10 mouse cellular contexts compared by ENCODE assay signal in the genomic region with DNA sequence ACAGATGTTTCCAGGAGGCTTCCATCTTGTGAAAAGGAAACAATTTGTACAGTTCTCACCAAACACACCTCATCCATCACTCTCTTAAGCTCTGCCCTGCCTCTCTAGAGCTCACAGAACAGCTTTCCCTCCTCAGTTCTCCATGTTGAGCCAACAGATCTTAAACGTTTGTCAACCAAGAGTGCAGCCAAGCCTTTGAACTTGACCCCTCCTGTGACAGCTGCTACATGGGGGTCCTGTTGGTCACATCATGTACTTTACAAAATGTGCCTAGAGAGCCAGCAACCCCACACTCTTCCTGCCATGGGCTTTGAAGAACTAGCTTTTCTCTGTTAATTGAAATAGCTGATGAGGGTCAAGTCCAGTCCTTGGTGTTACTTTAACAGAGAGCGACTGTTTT.
DNase-seq lines count a peak whose midpoint lies in the region; ATAC-seq and TF ChIP-seq lines count a peak whose summit lies in the region.
"Had no signal": no experiment of that assay in that cellular context is flagged by ENCODE, and none has a peak within 500 bp of the region (broad histone marks: within the 10 kb centered on the region; RNA-seq: fewer than 3 reads in every experiment).

No protein-coding gene starts in this region.

- H3K4me3 ChIP-seq in kidney, postnatal 0 days (replicated peaks; ENCODE audit: low read depth, low read length) = no peak overlapping the region
- no peak overlapping the region for H3K4me3 ChIP-seq in lung, postnatal 0 days (ENCODE audit: low read depth, low read length)
- H3K4me3 ChIP-seq in gastrocnemius, adult 2 months = no peak overlapping the region
- H3K4me3 ChIP-seq: liver, embryonic 13.5 days; myocyte had no signal

- H3K4me1 ChIP-seq in kidney, postnatal 0 days (replicated peaks; ENCODE audit: insufficient read depth, low read length) = no peaks in the 10 kb centered on the region
- no peaks in the 10 kb centered on the region for H3K4me1 ChIP-seq in lung, postnatal 0 days (ENCODE audit: insufficient read depth, low read depth, low read length)
- H3K4me1 ChIP-seq: liver, embryonic 13.5 days had no signal

- peak; percentile 97 for TF ChIP-seq EP300 in lung, postnatal 0 days (IDR thresholded peaks at IDR 0.05)

- 35% methylated on average over 2 of the region's 2 CpGs for WGBS in kidney, postnatal 0 days
- WGBS in lung, postnatal 0 days = 28% methylated on average over 2 of the region's 2 CpGs

- H3K9me3 ChIP-seq in kidney, postnatal 0 days (replicated peaks; ENCODE audit: low read length) = no peaks in the 10 kb centered on the region
- H3K9me3 ChIP-seq in lung, postnatal 0 days (ENCODE audit: low read length) = no peaks in the 10 kb centered on the region
- H3K9me3 ChIP-seq: liver, embryonic 13.5 days had no signal

- H3K27me3 ChIP-seq in kidney, postnatal 0 days (ENCODE audit: insufficient read depth, low read length) = no peaks in the 10 kb centered on the region
- H3K27me3 ChIP-seq in lung, postnatal 0 days (replicated peaks; ENCODE audit: insufficient read depth, low read length) = no peaks in the 10 kb centered on the region
- H3K27me3 ChIP-seq: liver, embryonic 13.5 days had no signal

- DNase-seq in urinary bladder, postnatal 14 days (ENCODE audit: low spot score) = peak; percentile 53
- DNase-seq in urinary bladder, postnatal 25 days (ENCODE audit: low spot score) = no peak
- DNase-seq in kidney, postnatal 0 days (ENCODE audit: low spot score) = peak; percentile 94
- DNase-seq in lung, postnatal 0 days (ENCODE audit: low spot score) = peak; percentile 96
- DNase-seq in right cerebral cortex, postnatal 14 days = no peak
- no peak for DNase-seq in thymus, adult 18-20 months
- DNase-seq in gastrocnemius, adult 2 months = no peak
- DNase-seq: heart, postnatal 10 days; liver, embryonic 13.5 days had no signal

- no peak for TF ChIP-seq CTCF in kidney, postnatal 0 days (IDR thresholded peaks at IDR 0.05; ENCODE audit: low read depth)
- TF ChIP-seq CTCF in lung, postnatal 0 days (IDR thresholded peaks at IDR 0.05) = no peak
- no peak for TF ChIP-seq CTCF in gastrocnemius, adult 2 months (IDR thresholded peaks at IDR 0.05)

- ATAC-seq in kidney, postnatal 0 days (replicated peaks; ENCODE audit: low FRiP score, low read depth) = peak; percentile 93
- peak; percentile 95 for ATAC-seq in lung, postnatal 0 days

- no peak overlapping the region for H3K27ac ChIP-seq in kidney, postnatal 0 days
- no peak overlapping the region for H3K27ac ChIP-seq in lung, postnatal 0 days (ENCODE audit: low read length)
- H3K27ac ChIP-seq in gastrocnemius, adult 2 months = no peak overlapping the region
- H3K27ac ChIP-seq: liver, embryonic 13.5 days had no signal

- H3K36me3 ChIP-seq in kidney, postnatal 0 days (ENCODE audit: insufficient read depth, low read length) = no peaks in the 10 kb centered on the region
- no peaks in the 10 kb centered on the region for H3K36me3 ChIP-seq in lung, postnatal 0 days (ENCODE audit: insufficient read depth, low read length)
- H3K36me3 ChIP-seq: liver, embryonic 13.5 days had no signal

- H3K4me2 ChIP-seq in kidney, postnatal 0 days (ENCODE audit: low read length) = no peak overlapping the region
- H3K4me2 ChIP-seq in lung, postnatal 0 days (replicated peaks; ENCODE audit: low read depth, low read length) = no peak overlapping the region
- H3K4me2 ChIP-seq: liver, embryonic 13.5 days had no signal

- no peak overlapping the region for H3K9ac ChIP-seq in kidney, postnatal 0 days (ENCODE audit: low read depth, low read length)
- no peak overlapping the region for H3K9ac ChIP-seq in lung, postnatal 0 days (replicated peaks; ENCODE audit: low read depth)
- H3K9ac ChIP-seq: liver, embryonic 13.5 days had no signal

- intact Hi-C loops in gastrocnemius, adult 2 months (cut with DNase I) = no loop called here

Comparison
In these comparisons a context has a peak if more than half of its experiments do, and no peak if none do; other contexts are left out.
1. DNase-seq: peak in urinary bladder, postnatal 14 days (single experiment), kidney, postnatal 0 days (single experiment) and lung, postnatal 0 days (single experiment); none in urinary bladder, postnatal 25 days (single experiment), right cerebral cortex, postnatal 14 days (single experiment), thymus, adult 18-20 months (0 of 2) and gastrocnemius, adult 2 months (single experiment).